Mouse (Mus musculus) liver, embryonic 14.5 days (tissue): ENCODE data around the gene Sox2.

ENCODE experiments used
- CTCF ChIP-seq: IDR thresholded peaks from 2 replicates; pipeline ENCODE4 v1.5.1; 2016; ENCODE audit warnings: antibody characterized with exemption, low read depth, control low read depth
- EP300 ChIP-seq: IDR thresholded peaks from 2 replicates; pipeline ENCODE4 v1.6.1; 2016; ENCODE audit warnings: antibody characterized with exemption, low read depth

GRCm38 (mm10) chr3:34641756-34642497 lies 8.3 kb upstream of the Sox2 start:
- TF ChIP-seq CTCF, result no peak
- no peak for TF ChIP-seq EP300
